Mouse (Mus musculus): ENCODE measurements around the gene Tctex1d4. TPM values are rescaled to one million over a fixed set of nuclear protein-coding genes. Genes with fewer than 3 reads are reported as not detected.

The Tctex1d4 gene
- polyA plus RNA-seq, 1 experiment: not detected

- TF ChIP-seq POLR2A (IDR thresholded peaks at IDR 0.05; ENCODE audit: low read depth, low read length): no peak
- TF ChIP-seq CTCF (IDR thresholded peaks at IDR 0.05; ENCODE audit: borderline replicate concordance, insufficient read depth, low read length): no peak
- Histone ChIP-seq H3K4me1 (ENCODE audit: control insufficient read depth, insufficient read depth, low read length) (no peaks in the 10 kb centered on the region), H3K4me3 (ENCODE audit: insufficient read depth, low read length) (no peak overlapping the region), H3K27ac (ENCODE audit: insufficient read depth, low read length) (no peak overlapping the region)
Measured at GRCm38 (mm10) chr4:117117931-117118330, 8.7 kb upstream of the Tctex1d4 start.

GRCm38 (mm10) chr4:117119636-117120035 is 7.0 kb upstream of the Tctex1d4 start:
- no peak for TF ChIP-seq CTCF (IDR thresholded peaks at IDR 0.05; ENCODE audit: borderline replicate concordance, insufficient read depth, low read length)
- no peak for TF ChIP-seq POLR2A (IDR thresholded peaks at IDR 0.05; ENCODE audit: low read depth, low read length)
- Histone ChIP-seq H3K27ac (ENCODE audit: insufficient read depth, low read length) (peak overlapping the region; percentile 78), H3K4me3 (ENCODE audit: insufficient read depth, low read length) (peak overlapping the region; percentile 32), H3K4me1 (ENCODE audit: control insufficient read depth, insufficient read depth, low read length) (no peaks in the 10 kb centered on the region)

GRCm38 (mm10) chr4:117120052-117120444 is 6.5 kb upstream of the Tctex1d4 start:
- TF ChIP-seq POLR2A (IDR thresholded peaks at IDR 0.05; ENCODE audit: low read depth, low read length): no peak
- TF ChIP-seq CTCF (IDR thresholded peaks at IDR 0.05; ENCODE audit: borderline replicate concordance, insufficient read depth, low read length): no peak
- Histone ChIP-seq H3K4me3 (ENCODE audit: insufficient read depth, low read length) (peak overlapping the region; percentile 32), H3K27ac (ENCODE audit: insufficient read depth, low read length) (peak overlapping the region; percentile 78), H3K4me1 (ENCODE audit: control insufficient read depth, insufficient read depth, low read length) (no peaks in the 10 kb centered on the region)

- peak overlapping the region; percentile 78 for H3K27ac ChIP-seq (ENCODE audit: insufficient read depth, low read length)
- peak overlapping the region; percentile 45 for H3K4me3 ChIP-seq (ENCODE audit: insufficient read depth, low read length)
- peaks cover 3% of the 10 kb centered on the region; the same call in 1 of the 2 replicates for H3K4me1 ChIP-seq (ENCODE audit: control insufficient read depth, insufficient read depth, low read length)
- TF ChIP-seq CTCF (IDR thresholded peaks at IDR 0.05; ENCODE audit: borderline replicate concordance, insufficient read depth, low read length): peak; percentile 84
- peak; percentile 70 for TF ChIP-seq POLR2A (IDR thresholded peaks at IDR 0.05; ENCODE audit: low read depth, low read length)
Measured at GRCm38 (mm10) chr4:117120445-117121414, 5.9 kb upstream of the Tctex1d4 start.

GRCm38 (mm10) chr4:117122209-117122608 is 4.4 kb upstream of the Tctex1d4 start:
- peaks cover 14% of the 10 kb centered on the region for H3K4me1 ChIP-seq (ENCODE audit: control insufficient read depth, insufficient read depth, low read length)
- no peak overlapping the region for H3K4me3 ChIP-seq (ENCODE audit: insufficient read depth, low read length)
- TF ChIP-seq POLR2A (IDR thresholded peaks at IDR 0.05; ENCODE audit: low read depth, low read length) (no peak), CTCF (IDR thresholded peaks at IDR 0.05; ENCODE audit: borderline replicate concordance, insufficient read depth, low read length) (no peak)
- H3K27ac ChIP-seq (ENCODE audit: insufficient read depth, low read length): no peak overlapping the region

- Histone ChIP-seq H3K4me1 (ENCODE audit: control insufficient read depth, insufficient read depth, low read length) (peaks cover 14% of the 10 kb centered on the region), H3K27ac (ENCODE audit: insufficient read depth, low read length) (no peak overlapping the region), H3K4me3 (ENCODE audit: insufficient read depth, low read length) (no peak overlapping the region)
- no peak for TF ChIP-seq CTCF (IDR thresholded peaks at IDR 0.05; ENCODE audit: borderline replicate concordance, insufficient read depth, low read length)
- TF ChIP-seq POLR2A (IDR thresholded peaks at IDR 0.05; ENCODE audit: low read depth, low read length): no peak; the same call in 1 of the 2 replicates
Measured at GRCm38 (mm10) chr4:117123546-117124217, 2.9 kb upstream of the Tctex1d4 start.

- Histone ChIP-seq H3K4me3 (ENCODE audit: insufficient read depth, low read length) (no peak overlapping the region), H3K27ac (ENCODE audit: insufficient read depth, low read length) (peak overlapping the region; percentile 100; the same call in 1 of the 2 replicates), H3K4me1 (ENCODE audit: control insufficient read depth, insufficient read depth, low read length) (peaks cover 14% of the 10 kb centered on the region)
- TF ChIP-seq POLR2A (IDR thresholded peaks at IDR 0.05; ENCODE audit: low read depth, low read length) (no peak), CTCF (IDR thresholded peaks at IDR 0.05; ENCODE audit: borderline replicate concordance, insufficient read depth, low read length) (no peak)
Measured at GRCm38 (mm10) chr4:117124218-117124517, 2.4 kb upstream of the Tctex1d4 start.

- H3K4me3 ChIP-seq (ENCODE audit: insufficient read depth, low read length): peak overlapping the region; percentile 28
- TF ChIP-seq CTCF (IDR thresholded peaks at IDR 0.05; ENCODE audit: borderline replicate concordance, insufficient read depth, low read length): no peak
- TF ChIP-seq POLR2A (IDR thresholded peaks at IDR 0.05; ENCODE audit: low read depth, low read length): no peak
- peak overlapping the region; percentile 100 for H3K27ac ChIP-seq (ENCODE audit: insufficient read depth, low read length)
- H3K4me1 ChIP-seq (ENCODE audit: control insufficient read depth, insufficient read depth, low read length): peaks cover 14% of the 10 kb centered on the region
Measured at GRCm38 (mm10) chr4:117124518-117125347, 1.9 kb upstream of the Tctex1d4 start.

GRCm38 (mm10) chr4:117125348-117125909 is 1.2 kb upstream of the Tctex1d4 start, which contains the start of gene Btbd19:
Gene Btbd19, minus strand, starts transcription at chr4:117125725.
- H3K4me3 ChIP-seq (ENCODE audit: insufficient read depth, low read length): peak within 1 kb of the TSS; percentile 28

More at GRCm38 (mm10) chr4:117125348-117125909, 1.2 kb upstream of the Tctex1d4 start, which contains the start of gene Btbd19:
- peaks cover 14% of the 10 kb centered on the region for H3K4me1 ChIP-seq (ENCODE audit: control insufficient read depth, insufficient read depth, low read length)
- H3K27ac ChIP-seq (ENCODE audit: insufficient read depth, low read length): peak within 1 kb of the TSS; percentile 100
- peak; percentile 53; the same call in 1 of the 2 replicates for TF ChIP-seq POLR2A (IDR thresholded peaks at IDR 0.05; ENCODE audit: low read depth, low read length)
- no peak for TF ChIP-seq CTCF (IDR thresholded peaks at IDR 0.05; ENCODE audit: borderline replicate concordance, insufficient read depth, low read length)

Data from embryonic fibroblast, embryonic 13.5 days (primary cell).